Mouse (Mus musculus): ENCODE data around the gene Rbbp8nl. TPM values are rescaled to one million over a fixed set of nuclear protein-coding genes. Genes with fewer than 3 reads are reported as not detected.

The Rbbp8nl gene
- polyA plus RNA-seq, 1 experiment, result not detected

- H3K4me1 ChIP-seq (ENCODE audit: control insufficient read depth, insufficient read depth, low read length), result peaks cover 5% of the 10 kb centered on the region
- H3K27ac ChIP-seq (ENCODE audit: insufficient read depth, low read depth, low read length), result no peak overlapping the region
- H3K4me3 ChIP-seq (ENCODE audit: insufficient read depth, low read length), result no peak overlapping the region
- TF ChIP-seq POLR2A (IDR thresholded peaks at IDR 0.05; ENCODE audit: borderline replicate concordance, low read depth, low read length), result no peak
- TF ChIP-seq CTCF (IDR thresholded peaks at IDR 0.05; ENCODE audit: low read depth, low read length), result no peak
Measured at GRCm38 (mm10) chr2:180251838-180252237, 37.8 kb downstream of the Rbbp8nl start.

- Histone ChIP-seq H3K4me3 (ENCODE audit: insufficient read depth, low read length) (no peak overlapping the region), H3K27ac (ENCODE audit: insufficient read depth, low read depth, low read length) (no peak overlapping the region), H3K4me1 (ENCODE audit: control insufficient read depth, insufficient read depth, low read length) (peaks cover 5% of the 10 kb centered on the region)
- TF ChIP-seq POLR2A (IDR thresholded peaks at IDR 0.05; ENCODE audit: borderline replicate concordance, low read depth, low read length) (no peak), CTCF (IDR thresholded peaks at IDR 0.05; ENCODE audit: low read depth, low read length) (peak; percentile 64)
Measured at GRCm38 (mm10) chr2:180250930-180251611, 38.6 kb downstream of the Rbbp8nl start.

- Histone ChIP-seq H3K27ac (ENCODE audit: insufficient read depth, low read depth, low read length) (no peak overlapping the region), H3K4me1 (ENCODE audit: control insufficient read depth, insufficient read depth, low read length) (no peaks in the 10 kb centered on the region), H3K4me3 (ENCODE audit: insufficient read depth, low read length) (no peak overlapping the region)
- TF ChIP-seq CTCF (IDR thresholded peaks at IDR 0.05; ENCODE audit: low read depth, low read length) (no peak), POLR2A (IDR thresholded peaks at IDR 0.05; ENCODE audit: borderline replicate concordance, low read depth, low read length) (no peak)
Measured at GRCm38 (mm10) chr2:180248947-180249660, 40.6 kb downstream of the Rbbp8nl start.

- no peak for TF ChIP-seq CTCF (IDR thresholded peaks at IDR 0.05; ENCODE audit: low read depth, low read length)
- TF ChIP-seq POLR2A (IDR thresholded peaks at IDR 0.05; ENCODE audit: borderline replicate concordance, low read depth, low read length), result no peak
- Histone ChIP-seq H3K4me3 (ENCODE audit: insufficient read depth, low read length) (no peak overlapping the region), H3K27ac (ENCODE audit: insufficient read depth, low read depth, low read length) (no peak overlapping the region), H3K4me1 (ENCODE audit: control insufficient read depth, insufficient read depth, low read length) (no peaks in the 10 kb centered on the region)
Measured at GRCm38 (mm10) chr2:180247916-180248315, 41.8 kb downstream of the Rbbp8nl start.

- no peaks in the 10 kb centered on the region for H3K4me1 ChIP-seq (ENCODE audit: control insufficient read depth, insufficient read depth, low read length)
- H3K4me3 ChIP-seq (ENCODE audit: insufficient read depth, low read length), result no peak overlapping the region
- TF ChIP-seq CTCF (IDR thresholded peaks at IDR 0.05; ENCODE audit: low read depth, low read length) (no peak), POLR2A (IDR thresholded peaks at IDR 0.05; ENCODE audit: borderline replicate concordance, low read depth, low read length) (no peak)
- no peak overlapping the region for H3K27ac ChIP-seq (ENCODE audit: insufficient read depth, low read depth, low read length)
Measured at GRCm38 (mm10) chr2:180243108-180243507, 46.6 kb downstream of the Rbbp8nl start.

GRCm38 (mm10) chr2:180238591-180238990 is 51.1 kb downstream of the Rbbp8nl start:
- Histone ChIP-seq H3K27ac (ENCODE audit: insufficient read depth, low read depth, low read length) (no peak overlapping the region), H3K4me1 (ENCODE audit: control insufficient read depth, insufficient read depth, low read length) (no peaks in the 10 kb centered on the region), H3K4me3 (ENCODE audit: insufficient read depth, low read length) (no peak overlapping the region)
- no peak for TF ChIP-seq CTCF (IDR thresholded peaks at IDR 0.05; ENCODE audit: low read depth, low read length)
- no peak for TF ChIP-seq POLR2A (IDR thresholded peaks at IDR 0.05; ENCODE audit: borderline replicate concordance, low read depth, low read length)

- no peak overlapping the region for H3K27ac ChIP-seq (ENCODE audit: insufficient read depth, low read depth, low read length)
- TF ChIP-seq POLR2A (IDR thresholded peaks at IDR 0.05; ENCODE audit: borderline replicate concordance, low read depth, low read length), result no peak
- no peaks in the 10 kb centered on the region for H3K4me1 ChIP-seq (ENCODE audit: control insufficient read depth, insufficient read depth, low read length)
- H3K4me3 ChIP-seq (ENCODE audit: insufficient read depth, low read length), result no peak overlapping the region
Measured at GRCm38 (mm10) chr2:180237601-180238345, 51.9 kb downstream of the Rbbp8nl start.

- no peak overlapping the region for H3K4me3 ChIP-seq (ENCODE audit: insufficient read depth, low read length)
- no peaks in the 10 kb centered on the region for H3K4me1 ChIP-seq (ENCODE audit: control insufficient read depth, insufficient read depth, low read length)
- TF ChIP-seq POLR2A (IDR thresholded peaks at IDR 0.05; ENCODE audit: borderline replicate concordance, low read depth, low read length), result no peak
- TF ChIP-seq CTCF (IDR thresholded peaks at IDR 0.05; ENCODE audit: low read depth, low read length), result no peak
- H3K27ac ChIP-seq (ENCODE audit: insufficient read depth, low read depth, low read length), result no peak overlapping the region
Measured at GRCm38 (mm10) chr2:180236930-180237329, 52.7 kb downstream of the Rbbp8nl start.

- no peak overlapping the region for H3K27ac ChIP-seq (ENCODE audit: insufficient read depth, low read depth, low read length)
- no peaks in the 10 kb centered on the region for H3K4me1 ChIP-seq (ENCODE audit: control insufficient read depth, insufficient read depth, low read length)
- H3K4me3 ChIP-seq (ENCODE audit: insufficient read depth, low read length), result no peak overlapping the region
- TF ChIP-seq CTCF (IDR thresholded peaks at IDR 0.05; ENCODE audit: low read depth, low read length) (no peak), POLR2A (IDR thresholded peaks at IDR 0.05; ENCODE audit: borderline replicate concordance, low read depth, low read length) (no peak)
Measured at GRCm38 (mm10) chr2:180236500-180236899, 53.2 kb downstream of the Rbbp8nl start.

GRCm38 (mm10) chr2:180235788-180236187 is 53.9 kb downstream of the Rbbp8nl start:
- Histone ChIP-seq H3K27ac (ENCODE audit: insufficient read depth, low read depth, low read length) (no peak overlapping the region), H3K4me3 (ENCODE audit: insufficient read depth, low read length) (no peak overlapping the region)

More at GRCm38 (mm10) chr2:180235788-180236187, 53.9 kb downstream of the Rbbp8nl start:
- TF ChIP-seq CTCF (IDR thresholded peaks at IDR 0.05; ENCODE audit: low read depth, low read length) (no peak), POLR2A (IDR thresholded peaks at IDR 0.05; ENCODE audit: borderline replicate concordance, low read depth, low read length) (no peak)
- no peaks in the 10 kb centered on the region for H3K4me1 ChIP-seq (ENCODE audit: control insufficient read depth, insufficient read depth, low read length)
